Mouse (Mus musculus): ENCODE data around the gene Gm19668. TPM values are rescaled to one million over a fixed set of nuclear protein-coding genes. Genes with fewer than 3 reads are reported as not detected.

The Gm19668 gene
- not detected in 2 replicates for polyA plus RNA-seq (2021; fragmentation: Nextera tagmentation)
- long read RNA-seq, experiment 1, result 0 reads
- long read RNA-seq, experiment 2, result 0 reads

GRCm38 (mm10) chr10:77798921-77799508 lies at the start of gene Gm19668:
Gene Gm19668, minus strand, starts transcription at chr10:77799133.

GRCm38 (mm10) chr10:77846503-77846902 lies 47.6 kb upstream of the Gm19668 start, which contains the start of gene Gm36176:
Gene Gm36176, plus strand, starts transcription at chr10:77846803.

GRCm38 (mm10) chr10:77835647-77836046 lies 36.7 kb upstream of the Gm19668 start, which contains the start of gene Krtap10-10:
Gene Krtap10-10, plus strand, starts transcription at chr10:77835947.

GRCm38 (mm10) chr10:77826951-77827350 lies 28.0 kb upstream of the Gm19668 start, which contains the start of gene Krtap10-4:
Gene Krtap10-4, minus strand, starts transcription at chr10:77827095.

DNA sequence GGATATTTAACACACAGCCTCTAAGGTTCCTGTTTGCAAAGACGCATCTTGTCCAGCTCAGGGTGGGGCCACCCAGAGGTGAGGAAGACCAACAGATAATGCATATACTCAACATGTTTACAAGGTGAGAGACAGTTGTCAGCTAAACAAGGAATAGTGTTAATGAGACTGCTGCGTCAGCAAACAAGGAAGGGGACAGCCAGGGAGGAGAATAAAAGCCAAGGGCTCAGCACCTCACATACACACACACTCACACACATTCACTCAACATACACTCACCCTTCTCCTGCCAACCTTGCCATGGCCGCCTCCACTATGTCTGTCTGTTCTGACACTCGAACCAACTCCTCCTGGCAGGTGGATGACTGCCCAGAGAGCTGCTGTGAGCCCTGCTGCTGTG lies 15.4 kb upstream of the Gm19668 start, which contains the start of gene Gm2696:
Gm2696 (plus strand) TSS at position 301 of the 400 bp plus-strand sequence.

GRCm38 (mm10) chr10:77811743-77812142 lies 12.8 kb upstream of the Gm19668 start, which contains the start of gene Gm9507:
Gene Gm9507, minus strand, starts transcription at chr10:77811843.

DNA sequence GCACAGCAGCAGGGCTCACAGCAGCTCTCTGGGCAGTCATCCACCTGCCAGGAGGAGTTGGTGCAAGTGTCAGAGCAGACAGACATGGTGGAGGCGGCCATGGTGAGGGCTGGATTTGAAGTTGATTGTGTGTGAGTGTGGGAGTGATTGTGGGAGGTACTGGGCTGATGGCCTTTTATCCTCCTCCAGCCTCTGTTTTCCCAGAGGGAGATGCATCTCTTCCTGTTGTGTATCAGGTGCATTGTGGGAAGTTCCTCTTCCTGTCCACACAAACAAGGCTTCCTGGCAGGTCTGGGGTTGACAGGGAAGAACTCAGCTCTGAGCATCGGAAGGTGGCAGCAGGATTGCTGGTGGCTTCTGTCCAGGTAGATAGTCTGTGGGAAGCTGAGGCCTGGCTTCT lies 4.0 kb downstream of the Gm19668 start, which contains the start of gene Gm9639:
Gm9639 (minus strand) TSS at position 101 of the 400 bp plus-strand sequence.

DNA sequence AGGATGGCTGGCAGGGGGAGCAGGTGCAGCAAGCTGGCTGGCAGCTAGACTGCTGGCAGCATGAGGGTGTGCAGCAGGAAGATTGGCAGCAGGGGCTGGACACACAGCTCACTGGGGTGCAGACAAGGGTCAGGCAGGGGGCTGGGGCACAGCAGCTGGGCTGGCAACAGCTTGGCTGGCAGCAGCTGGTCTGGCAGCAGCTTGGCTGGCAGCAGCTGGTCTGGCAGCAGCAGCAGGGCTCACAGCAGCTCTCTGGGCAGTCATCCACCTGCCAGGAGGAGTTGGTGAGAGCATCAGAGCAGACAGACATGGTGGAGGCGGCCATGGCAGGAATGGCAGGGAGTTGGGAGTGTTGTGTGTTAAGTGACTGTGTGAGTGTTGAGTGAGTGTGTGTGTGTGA lies 11.1 kb downstream of the Gm19668 start, which contains the start of gene Gm7137:
Gm7137 (minus strand) TSS at position 325 of the 400 bp plus-strand sequence.

GRCm38 (mm10) chr10:77782442-77782841 lies 16.5 kb downstream of the Gm19668 start, which contains the start of gene Gm3250:
Gene Gm3250, minus strand, starts transcription at chr10:77782542.

DNA sequence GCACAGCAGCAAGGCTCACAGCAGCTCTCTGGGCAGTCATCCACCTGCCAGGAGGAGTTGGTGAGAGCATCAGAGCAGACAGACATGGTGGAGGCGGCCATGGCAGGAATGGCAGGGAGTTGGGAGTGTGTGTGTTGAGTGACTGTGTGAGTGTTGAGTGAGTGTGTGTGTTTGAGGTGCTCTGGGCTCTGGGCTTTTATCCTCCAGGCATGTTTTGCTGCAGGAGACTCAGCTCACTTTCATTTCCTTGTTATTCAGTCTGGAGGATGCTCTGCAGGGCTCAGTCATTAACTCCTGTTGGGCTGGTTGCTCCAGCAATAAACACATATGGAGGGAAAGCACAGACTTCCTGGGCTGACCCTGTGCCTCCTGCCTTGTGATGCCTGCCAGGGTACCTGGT lies 22.1 kb downstream of the Gm19668 start, which contains the start of gene Gm7138:
Gm7138 (minus strand) TSS at position 101 of the 400 bp plus-strand sequence.

GRCm38 (mm10) chr10:77771225-77771624 lies 27.7 kb downstream of the Gm19668 start, which contains the start of gene Gm3238:
Gene Gm3238, minus strand, starts transcription at chr10:77771325.

GRCm38 (mm10) chr10:77759582-77759981 lies 39.4 kb downstream of the Gm19668 start, which contains the start of gene Gm3233:
Gene Gm3233, minus strand, starts transcription at chr10:77759682.

DNA sequence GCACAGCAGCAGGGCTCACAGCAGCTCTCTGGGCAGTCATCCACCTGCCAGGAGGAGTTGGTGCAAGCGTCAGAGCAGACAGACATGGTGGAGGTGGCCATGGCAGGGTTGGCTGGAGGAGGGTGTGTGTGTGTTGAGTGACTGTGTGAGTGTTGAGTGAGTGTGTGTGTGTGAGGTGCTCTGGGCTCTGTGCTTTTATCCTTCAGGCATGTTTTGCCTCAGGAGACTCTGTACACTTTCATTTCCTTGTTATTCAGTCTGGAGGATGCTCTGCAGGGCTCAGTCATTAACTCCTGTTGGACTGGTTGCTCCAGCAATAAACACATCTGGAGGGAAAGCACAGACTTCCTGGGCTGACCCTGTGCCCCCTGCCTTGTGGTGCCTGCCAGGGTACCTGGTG lies 47.7 kb downstream of the Gm19668 start, which contains the start of gene Gm9736:
Gm9736 (minus strand) TSS at position 101 of the 400 bp plus-strand sequence.

Other genes with a start within 250 kb of the Gm19668 start
- 78.1 and 78.4 TPM in 2 replicates for gene Pttg1ip, start 217.4 kb downstream of the Gm19668 start, polyA plus RNA-seq (2021; fragmentation: Nextera tagmentation)
- 138 and 169 TPM in 2 replicates for gene Sumo3, start 193.0 kb downstream of the Gm19668 start, polyA plus RNA-seq (2021; fragmentation: Nextera tagmentation)
- gene Gm49325, start 192.9 kb downstream of the Gm19668 start, polyA plus RNA-seq (2021; fragmentation: Nextera tagmentation), result 2.2 and 4.3 TPM in 2 replicates
- gene Ube2g2, start 176.9 kb downstream of the Gm19668 start, polyA plus RNA-seq (2021; fragmentation: Nextera tagmentation), result 64.6 and 69.3 TPM in 2 replicates
- 0.09 and 0.26 TPM in 2 replicates for gene Tspear, start 112.6 kb downstream of the Gm19668 start, polyA plus RNA-seq (2021; fragmentation: Nextera tagmentation)
- gene Gm19402, start 108.4 kb downstream of the Gm19668 start, polyA plus RNA-seq (2021; fragmentation: Nextera tagmentation), result not detected in 2 replicates
- not detected in 2 replicates for gene Gm9508, start 101.9 kb downstream of the Gm19668 start, polyA plus RNA-seq (2021; fragmentation: Nextera tagmentation)
- gene Gm10272, start 92.5 kb downstream of the Gm19668 start, polyA plus RNA-seq (2021; fragmentation: Nextera tagmentation), result not detected in 2 replicates
- gene Gm10024, start 87.7 kb downstream of the Gm19668 start, polyA plus RNA-seq (2021; fragmentation: Nextera tagmentation), result not detected in 2 replicates
- gene Gm10142, start 83.3 kb downstream of the Gm19668 start, polyA plus RNA-seq (2021; fragmentation: Nextera tagmentation), result not detected in 2 replicates
- not detected in 2 replicates for gene Krtap12-1, start 78.5 kb downstream of the Gm19668 start, polyA plus RNA-seq (2021; fragmentation: Nextera tagmentation)
- not detected in 2 replicates for gene Gm10100, start 72.6 kb downstream of the Gm19668 start, polyA plus RNA-seq (2021; fragmentation: Nextera tagmentation)
- not detected in 2 replicates for gene Gm18596, start 56.5 kb downstream of the Gm19668 start, polyA plus RNA-seq (2021; fragmentation: Nextera tagmentation)
- gene Gm9736, start 47.8 kb downstream of the Gm19668 start, polyA plus RNA-seq (2021; fragmentation: Nextera tagmentation), result not detected in 2 replicates
- gene Gm3233, start 39.5 kb downstream of the Gm19668 start, polyA plus RNA-seq (2021; fragmentation: Nextera tagmentation), result not detected in 2 replicates
- gene Gm3238, start 27.8 kb downstream of the Gm19668 start, polyA plus RNA-seq (2021; fragmentation: Nextera tagmentation), result not detected in 2 replicates
- gene Gm7138, start 22.2 kb downstream of the Gm19668 start, polyA plus RNA-seq (2021; fragmentation: Nextera tagmentation), result not detected in 2 replicates
- gene Gm3250, start 16.6 kb downstream of the Gm19668 start, polyA plus RNA-seq (2021; fragmentation: Nextera tagmentation), result not detected in 2 replicates
- not detected in 2 replicates for gene Gm7137, start 10.9 kb downstream of the Gm19668 start, polyA plus RNA-seq (2021; fragmentation: Nextera tagmentation)
- gene Gm9639, start 4.1 kb downstream of the Gm19668 start, polyA plus RNA-seq (2021; fragmentation: Nextera tagmentation), result not detected in 2 replicates
- gene Gm9507, start 12.7 kb upstream of the Gm19668 start, polyA plus RNA-seq (2021; fragmentation: Nextera tagmentation), result not detected in 2 replicates
- not detected in 2 replicates for gene Gm2696, start 15.5 kb upstream of the Gm19668 start, polyA plus RNA-seq (2021; fragmentation: Nextera tagmentation)
- not detected in 2 replicates for gene Krtap10-4, start 28.0 kb upstream of the Gm19668 start, polyA plus RNA-seq (2021; fragmentation: Nextera tagmentation)
- gene Krtap10-10, start 36.8 kb upstream of the Gm19668 start, polyA plus RNA-seq (2021; fragmentation: Nextera tagmentation), result not detected in 2 replicates
- gene Gm36176, start 47.7 kb upstream of the Gm19668 start, polyA plus RNA-seq (2021; fragmentation: Nextera tagmentation), result not detected in 2 replicates
- gene Gm10318, start 53.7 kb upstream of the Gm19668 start, polyA plus RNA-seq (2021; fragmentation: Nextera tagmentation), result not detected in 2 replicates
- gene Gm3285, start 62.8 kb upstream of the Gm19668 start, polyA plus RNA-seq (2021; fragmentation: Nextera tagmentation), result not detected in 2 replicates
- gene Lrrc3, start 103.4 kb upstream of the Gm19668 start, polyA plus RNA-seq (2021; fragmentation: Nextera tagmentation), result 2.7 and 2.9 TPM in 2 replicates
- 5.7 and 6.1 TPM in 2 replicates for gene Trpm2, start 171.4 kb upstream of the Gm19668 start, polyA plus RNA-seq (2021; fragmentation: Nextera tagmentation)
- gene 1810043G02Rik, start 179.4 kb upstream of the Gm19668 start, polyA plus RNA-seq (2021; fragmentation: Nextera tagmentation), result 52.6 and 57.3 TPM in 2 replicates
- 99.5 and 116 TPM in 2 replicates for gene Pfkl, start 210.9 kb upstream of the Gm19668 start, polyA plus RNA-seq (2021; fragmentation: Nextera tagmentation)
- 0.82 and 1.2 TPM in 2 replicates for gene Dnmt3l, start 242.8 kb upstream of the Gm19668 start, polyA plus RNA-seq (2021; fragmentation: Nextera tagmentation)
- gene Aire, start 244.5 kb upstream of the Gm19668 start, polyA plus RNA-seq (2021; fragmentation: Nextera tagmentation), result not detected in 2 replicates

All from layer of hippocampus, adult 6 months (tissue).